Mouse (Mus musculus): ENCODE data around the gene Shisa2.

The Shisa2 gene

DNA sequence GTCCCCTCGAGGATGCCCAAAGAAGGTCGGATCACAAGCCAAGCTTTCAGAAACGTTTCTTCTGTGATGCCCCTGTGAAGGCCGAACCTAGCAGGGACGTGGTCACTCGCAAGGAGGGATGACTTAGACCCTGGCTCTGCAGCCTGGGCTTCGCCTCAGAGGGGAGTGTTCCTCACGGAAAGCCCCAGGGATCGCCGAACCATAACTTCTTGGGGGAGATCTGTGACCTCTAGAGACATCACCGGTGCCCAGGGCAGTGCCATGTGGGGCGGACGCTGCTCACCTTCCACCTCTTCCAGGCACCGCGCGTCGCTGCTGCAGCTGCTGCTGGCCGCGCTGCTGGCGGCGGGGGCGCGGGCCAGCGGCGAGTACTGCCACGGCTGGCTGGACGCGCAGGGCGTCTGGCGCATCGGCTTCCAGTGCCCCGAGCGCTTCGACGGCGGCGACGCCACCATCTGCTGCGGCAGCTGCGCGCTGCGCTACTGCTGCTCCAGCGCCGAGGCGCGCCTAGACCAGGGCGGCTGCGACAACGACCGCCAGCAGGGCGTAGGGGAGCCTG is 777 bp downstream of the Shisa2 start:
- TF ChIP-seq GATA4 (IDR thresholded peaks at IDR 0.05; ENCODE audit: insufficient replicate concordance, low read length) = no peak

DNA sequence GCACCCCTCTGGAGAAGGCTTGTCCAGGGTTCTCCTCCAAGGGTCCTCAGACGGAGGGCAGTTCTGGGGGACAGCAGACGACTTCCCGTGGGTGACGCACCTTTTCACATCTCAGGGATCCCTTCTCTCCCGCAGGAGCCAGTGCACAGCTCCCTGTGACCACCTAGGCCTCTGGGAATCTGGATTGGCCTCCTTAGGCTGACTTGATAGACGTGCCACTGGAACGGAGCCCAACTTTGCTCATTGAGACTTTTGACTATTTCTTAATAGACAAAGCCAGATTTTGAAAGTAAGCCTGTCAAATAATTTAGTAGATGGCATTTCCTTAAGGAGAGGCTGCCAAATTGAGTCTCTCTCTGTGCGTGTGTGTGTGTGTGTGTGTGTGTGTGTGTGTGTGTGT is 1.6 kb downstream of the Shisa2 start:
- no peak for TF ChIP-seq GATA4 (IDR thresholded peaks at IDR 0.05; ENCODE audit: insufficient replicate concordance, low read length)

GRCm38 (mm10) chr14:59627142-59627680 is 2.1 kb downstream of the Shisa2 start:
- TF ChIP-seq GATA4 (IDR thresholded peaks at IDR 0.05; ENCODE audit: insufficient replicate concordance, low read length) = no peak

DNA sequence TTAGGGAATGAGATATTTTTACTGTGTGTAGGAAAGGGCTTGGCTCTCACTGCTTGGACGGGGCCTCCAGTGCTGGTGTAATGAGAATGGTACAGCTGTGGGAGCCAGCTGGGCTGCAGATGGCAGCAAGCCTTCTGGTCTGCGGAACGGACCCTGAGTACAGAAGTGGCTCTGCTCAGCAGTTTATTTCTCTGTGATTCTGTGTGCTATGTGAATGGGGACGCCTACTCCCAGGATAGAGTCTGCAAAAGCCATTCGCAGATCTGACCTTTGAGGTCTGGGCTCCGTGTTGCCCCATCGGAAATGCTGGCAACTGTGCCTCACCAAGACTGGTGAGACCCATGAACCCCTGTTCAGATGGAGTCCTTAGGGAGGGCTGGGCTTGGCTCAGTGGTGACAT is 2.7 kb downstream of the Shisa2 start:
- no peak for TF ChIP-seq GATA4 (IDR thresholded peaks at IDR 0.05; ENCODE audit: insufficient replicate concordance, low read length)

DNA sequence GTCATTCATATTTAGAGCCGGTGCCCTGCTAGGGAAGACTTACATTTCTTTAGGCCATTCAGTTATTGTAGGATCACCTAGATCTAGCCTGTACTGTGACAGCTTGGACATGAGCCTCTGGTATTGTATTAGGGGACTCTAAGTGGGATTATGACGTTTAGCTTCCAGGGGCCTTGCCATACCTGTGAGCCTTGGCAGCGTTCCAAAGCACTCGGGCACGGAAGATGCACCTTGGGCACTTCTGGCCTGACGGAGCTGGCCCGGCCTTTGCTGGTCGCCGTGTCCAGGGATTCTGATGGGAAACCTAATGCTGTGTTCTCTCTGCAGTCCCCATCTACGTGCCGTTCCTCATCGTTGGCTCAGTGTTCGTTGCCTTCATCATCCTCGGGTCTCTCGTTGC is 4.2 kb downstream of the Shisa2 start:
- no peak for TF ChIP-seq GATA4 (IDR thresholded peaks at IDR 0.05; ENCODE audit: insufficient replicate concordance, low read length)

DNA sequence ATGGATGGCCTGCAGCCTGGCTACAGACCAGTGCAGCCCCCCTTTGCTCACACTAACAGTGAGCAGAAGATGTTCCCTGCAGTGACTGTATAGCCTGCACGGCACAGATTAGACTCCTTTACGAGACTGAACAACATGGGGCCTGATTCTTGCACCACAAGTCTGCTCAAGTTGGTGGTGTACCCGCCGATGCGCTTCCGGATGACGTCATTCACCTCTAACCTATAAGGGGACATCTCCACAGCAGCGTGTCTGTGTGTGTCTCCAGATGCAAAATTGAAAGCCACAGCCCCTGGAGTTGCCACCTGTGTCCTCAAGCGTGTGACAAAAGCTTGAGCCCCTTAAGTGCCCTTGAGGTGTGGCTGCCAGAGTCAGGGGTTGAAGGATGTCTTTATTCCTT is 5.0 kb downstream of the Shisa2 start:
- no peak for TF ChIP-seq GATA4 (IDR thresholded peaks at IDR 0.05; ENCODE audit: insufficient replicate concordance, low read length)

GRCm38 (mm10) chr14:59632067-59632466 is 7.0 kb downstream of the Shisa2 start:
- TF ChIP-seq GATA4 (IDR thresholded peaks at IDR 0.05; ENCODE audit: insufficient replicate concordance, low read length) = no peak

GRCm38 (mm10) chr14:59633295-59633898 is 8.3 kb downstream of the Shisa2 start:
- TF ChIP-seq GATA4 (IDR thresholded peaks at IDR 0.05; ENCODE audit: insufficient replicate concordance, low read length) = no peak

GRCm38 (mm10) chr14:59633988-59634387 is 8.9 kb downstream of the Shisa2 start:
- TF ChIP-seq GATA4 (IDR thresholded peaks at IDR 0.05; ENCODE audit: insufficient replicate concordance, low read length) = no peak

GRCm38 (mm10) chr14:59638906-59639703 is 14.0 kb downstream of the Shisa2 start:
- TF ChIP-seq GATA4 (IDR thresholded peaks at IDR 0.05; ENCODE audit: insufficient replicate concordance, low read length) = no peak

GRCm38 (mm10) chr14:59641856-59642255 is 16.7 kb downstream of the Shisa2 start:
- no peak for TF ChIP-seq GATA4 (IDR thresholded peaks at IDR 0.05; ENCODE audit: insufficient replicate concordance, low read length)

- TF ChIP-seq GATA4 (IDR thresholded peaks at IDR 0.05; ENCODE audit: insufficient replicate concordance, low read length) = no peak
Observed at GRCm38 (mm10) chr14:59643582-59643981, 18.5 kb downstream of the Shisa2 start.

DNA sequence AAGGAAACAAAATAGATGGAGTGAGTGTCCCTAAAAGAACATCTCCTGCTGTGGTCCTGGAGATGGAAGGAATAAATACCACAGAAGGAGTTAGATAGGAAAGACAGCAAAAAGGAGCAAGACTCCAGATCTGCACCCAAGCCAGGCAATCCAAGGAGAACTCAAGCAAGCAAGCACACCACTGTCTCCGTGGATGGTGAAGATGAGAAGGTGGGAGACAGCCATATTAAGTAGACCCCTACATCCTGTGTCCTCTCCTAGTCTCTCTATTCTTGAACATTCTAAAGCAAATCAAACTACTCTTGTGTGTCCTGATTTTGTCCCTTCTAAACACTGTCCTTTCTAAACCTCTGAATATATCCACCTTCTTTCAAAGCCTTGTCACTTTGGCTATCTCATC is 19.1 kb downstream of the Shisa2 start:
- no peak for TF ChIP-seq GATA4 (IDR thresholded peaks at IDR 0.05; ENCODE audit: insufficient replicate concordance, low read length)

- TF ChIP-seq GATA4 (IDR thresholded peaks at IDR 0.05; ENCODE audit: insufficient replicate concordance, low read length) = no peak
Observed at GRCm38 (mm10) chr14:59644896-59645295, 19.8 kb downstream of the Shisa2 start.

DNA sequence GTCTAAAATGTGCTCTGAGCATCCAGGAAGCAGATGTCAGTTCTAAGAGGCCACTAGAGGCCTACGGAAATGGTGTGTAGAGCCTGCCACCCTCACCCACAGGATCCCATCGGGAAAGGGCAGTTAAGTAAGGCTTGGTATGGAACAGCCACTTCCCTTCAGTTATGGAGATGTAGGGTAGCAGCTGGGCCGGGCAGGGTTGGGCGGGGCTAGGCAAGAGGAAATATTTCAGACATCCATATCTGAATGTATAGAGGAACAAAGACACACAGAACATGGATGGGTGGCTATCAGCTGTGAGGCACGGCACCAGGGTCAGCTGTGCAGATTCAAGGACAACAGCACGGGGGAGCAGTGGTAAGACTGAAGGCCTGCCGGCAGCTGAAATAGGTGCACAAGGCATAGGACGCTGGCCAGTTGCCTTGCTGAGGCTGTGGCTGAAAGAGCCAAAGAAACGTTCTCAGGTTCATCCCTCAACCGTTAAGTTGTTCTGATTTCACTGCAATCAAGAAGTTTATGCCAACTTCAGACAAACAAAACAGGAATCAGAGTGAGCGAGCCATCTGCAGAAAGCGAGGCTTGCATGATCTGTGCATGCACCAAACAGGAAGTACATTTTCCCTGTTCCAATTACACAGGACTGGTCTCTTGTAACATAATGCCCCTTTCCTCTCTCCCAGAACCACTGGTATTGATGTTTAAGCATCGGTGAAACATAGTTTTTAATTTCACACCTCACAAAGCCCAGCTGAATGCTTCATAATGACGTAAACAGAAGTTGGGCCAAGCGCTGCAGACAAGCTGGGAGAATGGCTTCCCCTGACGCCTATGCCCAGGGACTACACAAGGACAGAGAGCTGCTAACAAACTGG is 22.0 kb downstream of the Shisa2 start:
- no peak for TF ChIP-seq GATA4 (IDR thresholded peaks at IDR 0.05; ENCODE audit: insufficient replicate concordance, low read length)
